Mouse (Mus musculus) forebrain, embryonic 12.5 days (tissue): ENCODE measurements around the gene Camk1. TPM values are rescaled to one million over a fixed set of nuclear protein-coding genes. Genes with fewer than 3 reads are reported as not detected.

ENCODE experiments used
- ATAC-seq: fragments of 200-750 bp; cut with Nextera tagmentation; 2 replicates; pipeline ENCODE4 v1.8.0; 2017; ENCODE audit warnings: moderate TSS enrichment; ENCODE audit not compliant: low FRiP score
- H3K27ac ChIP-seq: fragments of 300-500 bp; sonication (generic); 2 replicates; pipeline ENCODE4 v1.5.1; 2016; ENCODE audit warnings: mild to moderate bottlenecking
- H3K27me3 ChIP-seq: fragments of 300-500 bp; sonication (generic); 2 replicates; pipeline ENCODE4 v1.6.1; 2016; ENCODE audit warnings: mild to moderate bottlenecking
- H3K36me3 ChIP-seq: fragments of 300-500 bp; sonication (generic); replicated peaks from 2 replicates; pipeline ENCODE4 v1.6.1; 2016; ENCODE audit warnings: mild to moderate bottlenecking
- H3K4me1 ChIP-seq: fragments of 300-500 bp; sonication (generic); 2 replicates; pipeline ENCODE4 v1.6.1; 2016
- H3K4me2 ChIP-seq: fragments of 300-500 bp; sonication (generic); 2 replicates; pipeline ENCODE4 v1.6.1; 2016; ENCODE audit warnings: mild to moderate bottlenecking, moderate library complexity
- H3K4me3 ChIP-seq: fragments of 300-500 bp; sonication (generic); replicated peaks from 2 replicates; pipeline ENCODE4 v1.5.1; 2016; ENCODE audit warnings: mild to moderate bottlenecking
- H3K9ac ChIP-seq: fragments of 300-500 bp; sonication (generic); 2 replicates; pipeline ENCODE4 v1.6.1; 2016; ENCODE audit warnings: mild to moderate bottlenecking
- H3K9me3 ChIP-seq: fragments of 300-500 bp; sonication (generic); 2 replicates; pipeline ENCODE4 v1.6.1; 2016
- WGBS: fragments of 180-500 bp; shearing (Covaris S2); methylation state at CpG from one replicate; pipeline ENCODE4 v1.1.7; 2016; 5-methylcytosine and 5-hydroxymethylcytosine counted together
- polyA plus RNA-seq: library from polyadenylated mRNA; unstranded; fragments of >200 nt; fragmentation: Nextera tagmentation; extraction: Ambion mirVana; gene quantifications from 2 replicates; pipeline ENCODE4 v1.2.1, GENCODE M21; 2016

The Camk1 gene
- polyA plus RNA-seq, result 57.9 and 59.1 TPM in 2 replicates

GRCm38 (mm10) chr6:113343177-113344092 is at the start of gene Camk1:
Gene Camk1 (minus strand): TSS chr6:113343984.
- peak within 1 kb of the TSS; percentile 58 for H3K4me3 ChIP-seq
- H3K4me2 ChIP-seq, result peak within 1 kb of the TSS; percentile 83
- H3K9ac ChIP-seq, result peak within 1 kb of the TSS; percentile 85
- peaks cover 21% of the 10 kb centered on the region for H3K4me1 ChIP-seq
- WGBS, result 17% methylated on average over 30 of the region's 32 CpGs
- H3K27me3 ChIP-seq, result peaks cover 6% of the 10 kb centered on the region; the same call in 1 of the 2 replicates
- H3K36me3 ChIP-seq, result peaks cover 10% of the 10 kb centered on the region; the same call in 1 of the 2 replicates
- no peaks in the 10 kb centered on the region for H3K9me3 ChIP-seq
- no peak within 1 kb of the TSS for H3K27ac ChIP-seq
- ATAC-seq, result peak; percentile 85

GRCm38 (mm10) chr6:113392387-113393071 is 48.7 kb upstream of the Camk1 start:
- peaks cover 17% of the 10 kb centered on the region for H3K4me1 ChIP-seq
- peak overlapping the region; percentile 87 for H3K27ac ChIP-seq
- H3K9ac ChIP-seq, result peak overlapping the region; percentile 72
- H3K27me3 ChIP-seq, result no peaks in the 10 kb centered on the region
- peak; percentile 88 for ATAC-seq
- H3K9me3 ChIP-seq, result no peaks in the 10 kb centered on the region
- 0% methylated on average over 51 of the region's 51 CpGs for WGBS
- H3K4me2 ChIP-seq, result peak overlapping the region; percentile 87
- H3K4me3 ChIP-seq, result peak overlapping the region; percentile 53
- peaks cover 41% of the 10 kb centered on the region for H3K36me3 ChIP-seq

- peak; percentile 14; the same call in 1 of the 2 replicates for ATAC-seq
- 21% methylated on average over 10 of the region's 10 CpGs for WGBS
- Histone ChIP-seq H3K4me3 (peak overlapping the region; percentile 53), H3K9me3 (no peaks in the 10 kb centered on the region), H3K36me3 (peaks cover 46% of the 10 kb centered on the region), H3K27ac (peak overlapping the region; percentile 87), H3K9ac (peak overlapping the region; percentile 72), H3K4me2 (peak overlapping the region; percentile 87), H3K4me1 (peaks cover 17% of the 10 kb centered on the region), H3K27me3 (no peaks in the 10 kb centered on the region)
Observed at GRCm38 (mm10) chr6:113392015-113392386, 48.2 kb upstream of the Camk1 start.

GRCm38 (mm10) chr6:113390715-113391114 is 46.9 kb upstream of the Camk1 start:
- H3K9me3 ChIP-seq, result no peaks in the 10 kb centered on the region
- WGBS, result 96% methylated on average over 3 of the region's 3 CpGs
- no peak for ATAC-seq
- no peak overlapping the region for H3K27ac ChIP-seq
- H3K4me1 ChIP-seq, result peaks cover 17% of the 10 kb centered on the region
- H3K4me2 ChIP-seq, result no peak overlapping the region
- H3K4me3 ChIP-seq, result no peak overlapping the region
- H3K9ac ChIP-seq, result no peak overlapping the region
- no peaks in the 10 kb centered on the region for H3K27me3 ChIP-seq
- H3K36me3 ChIP-seq, result peaks cover 56% of the 10 kb centered on the region

- Histone ChIP-seq H3K36me3 (peaks cover 62% of the 10 kb centered on the region), H3K27ac (no peak within 1 kb of the TSS), H3K27me3 (no peaks in the 10 kb centered on the region), H3K9me3 (no peaks in the 10 kb centered on the region), H3K4me1 (peaks cover 17% of the 10 kb centered on the region), H3K4me3 (no peak within 1 kb of the TSS), H3K4me2 (no peak within 1 kb of the TSS), H3K9ac (no peak within 1 kb of the TSS)
- no peak for ATAC-seq
- 76% methylated on average over 8 of the region's 8 CpGs for WGBS
Observed at GRCm38 (mm10) chr6:113388960-113389359, 45.2 kb upstream of the Camk1 start, which contains the start of gene Ttll3. Gene Ttll3 (plus strand): TSS chr6:113389260.

- WGBS, result 89% methylated on average over 3 of the region's 3 CpGs
- H3K4me3 ChIP-seq, result no peak overlapping the region
- H3K27me3 ChIP-seq, result no peaks in the 10 kb centered on the region
- H3K4me2 ChIP-seq, result no peak overlapping the region
- no peak overlapping the region for H3K27ac ChIP-seq
- no peak overlapping the region for H3K9ac ChIP-seq
- H3K4me1 ChIP-seq, result no peaks in the 10 kb centered on the region
- ATAC-seq, result no peak
- H3K9me3 ChIP-seq, result no peaks in the 10 kb centered on the region
- peaks cover 89% of the 10 kb centered on the region for H3K36me3 ChIP-seq
Observed at GRCm38 (mm10) chr6:113386025-113386424, 42.2 kb upstream of the Camk1 start.

GRCm38 (mm10) chr6:113385160-113385714 is 41.5 kb upstream of the Camk1 start:
- H3K4me2 ChIP-seq, result no peak overlapping the region
- no peaks in the 10 kb centered on the region for H3K4me1 ChIP-seq
- peaks cover 96% of the 10 kb centered on the region for H3K36me3 ChIP-seq
- no peak for ATAC-seq
- H3K27me3 ChIP-seq, result no peaks in the 10 kb centered on the region
- H3K27ac ChIP-seq, result no peak overlapping the region
- no peaks in the 10 kb centered on the region for H3K9me3 ChIP-seq
- no peak overlapping the region for H3K9ac ChIP-seq
- no peak overlapping the region for H3K4me3 ChIP-seq
- WGBS, result 94% methylated on average over 11 of the region's 11 CpGs

- H3K36me3 ChIP-seq, result peaks cover 88% of the 10 kb centered on the region
- 86% methylated on average over 8 of the region's 8 CpGs for WGBS
- H3K4me1 ChIP-seq, result peaks cover under 1% of the 10 kb centered on the region
- ATAC-seq, result no peak
- no peak overlapping the region for H3K4me3 ChIP-seq
- no peaks in the 10 kb centered on the region for H3K9me3 ChIP-seq
- no peak overlapping the region for H3K27ac ChIP-seq
- H3K27me3 ChIP-seq, result no peaks in the 10 kb centered on the region
- no peak overlapping the region for H3K4me2 ChIP-seq
- H3K9ac ChIP-seq, result no peak overlapping the region
Observed at GRCm38 (mm10) chr6:113384351-113384927, 40.7 kb upstream of the Camk1 start.

- 95% methylated on average over 11 of the region's 11 CpGs for WGBS
- peaks cover 56% of the 10 kb centered on the region for H3K36me3 ChIP-seq
- H3K4me1 ChIP-seq, result peaks cover 19% of the 10 kb centered on the region
Observed at GRCm38 (mm10) chr6:113380480-113380879, 36.7 kb upstream of the Camk1 start.

GRCm38 (mm10) chr6:113379246-113379645 is 35.5 kb upstream of the Camk1 start:
- no peak overlapping the region for H3K27ac ChIP-seq
- no peaks in the 10 kb centered on the region for H3K27me3 ChIP-seq
- 90% methylated on average over 6 of the region's 6 CpGs for WGBS
- no peak for ATAC-seq
- H3K4me2 ChIP-seq, result peak overlapping the region; percentile 88
- H3K4me3 ChIP-seq, result peak overlapping the region; percentile 78
- H3K9me3 ChIP-seq, result no peaks in the 10 kb centered on the region
- H3K9ac ChIP-seq, result no peak overlapping the region
- peaks cover 56% of the 10 kb centered on the region for H3K36me3 ChIP-seq
- H3K4me1 ChIP-seq, result peaks cover 19% of the 10 kb centered on the region

More at GRCm38 (mm10) chr6:113380480-113380879, 36.7 kb upstream of the Camk1 start:
- Histone ChIP-seq H3K4me2 (no peak overlapping the region), H3K9ac (no peak overlapping the region), H3K4me3 (no peak overlapping the region), H3K27ac (no peak overlapping the region), H3K9me3 (no peaks in the 10 kb centered on the region), H3K27me3 (no peaks in the 10 kb centered on the region)
- no peak for ATAC-seq

GRCm38 (mm10) chr6:113377496-113378385 is 34.0 kb upstream of the Camk1 start, which contains the start of the genes Tada3 and Arpc4:
Gene Tada3 (minus strand): TSS chr6:113377883.
Gene Arpc4 (plus strand): TSS chr6:113378115.
- ATAC-seq, result peak; percentile 95
- peak within 1 kb of the TSS; percentile 91 for H3K9ac ChIP-seq
- peak within 1 kb of the TSS; percentile 78 for H3K4me3 ChIP-seq
- WGBS, result under 1% methylated on average over 60 of the region's 61 CpGs
- no peaks in the 10 kb centered on the region for H3K9me3 ChIP-seq
- H3K27me3 ChIP-seq, result no peaks in the 10 kb centered on the region
- H3K27ac ChIP-seq, result peak within 1 kb of the TSS; percentile 94
- H3K4me2 ChIP-seq, result peak within 1 kb of the TSS; percentile 88
- H3K36me3 ChIP-seq, result peaks cover 52% of the 10 kb centered on the region
- peaks cover 19% of the 10 kb centered on the region for H3K4me1 ChIP-seq
